Mouse (Mus musculus) C2C12 (cell line): ENCODE measurements around the gene Asb8. TPM values are rescaled to one million over a fixed set of nuclear protein-coding genes. Genes with fewer than 3 reads are reported as not detected.

Experiments
- H3K27me3 ChIP-seq: one replicate; pipeline ENCODE4 v1.6.1; 2011; ENCODE audit not compliant: control insufficient read depth, insufficient read depth, insufficient read length
- H3K36me3 ChIP-seq: one replicate; pipeline ENCODE4 v1.6.1; 2011; ENCODE audit not compliant: control insufficient read depth, insufficient read depth
- H3K4me3 ChIP-seq: one replicate; pipeline ENCODE4 v1.5.1; 2011; ENCODE audit warnings: mild to moderate bottlenecking, control low read depth; ENCODE audit not compliant: poor library complexity, insufficient read depth, severe bottlenecking
- H3K79me2 ChIP-seq: one replicate; pipeline ENCODE4 v1.6.1; 2011; ENCODE audit not compliant: control insufficient read depth, insufficient read depth
- H3K79me3 ChIP-seq: one replicate; pipeline ENCODE4 v1.6.1; 2011; ENCODE audit warnings: low read depth, control low read depth
- H3ac ChIP-seq: one replicate; pipeline ENCODE3; 2011; ENCODE audit warnings: low read depth; ENCODE audit not compliant: control insufficient read depth, insufficient read length
- CEBPB ChIP-seq: IDR thresholded peaks from one replicate; pipeline ENCODE4 v1.6.1; 2011; ENCODE audit warnings: low read depth, mild to moderate bottlenecking, control low read depth, moderate library complexity
- CTCF ChIP-seq: IDR thresholded peaks from one replicate; pipeline ENCODE4 v1.5.1; 2011; ENCODE audit not compliant: control insufficient read depth, insufficient read depth, insufficient read length
- FOSL1 ChIP-seq: IDR thresholded peaks from one replicate; pipeline ENCODE4 v1.8.0; 2011; ENCODE audit warnings: mild to moderate bottlenecking, low read length; ENCODE audit not compliant: poor library complexity, insufficient read depth, severe bottlenecking
- MAX ChIP-seq: IDR thresholded peaks from one replicate; pipeline ENCODE4 v1.6.1; 2011; ENCODE audit warnings: mild to moderate bottlenecking, control low read depth
- MYOD1 ChIP-seq: IDR thresholded peaks from one replicate; pipeline ENCODE4 v1.6.1; 2011; ENCODE audit warnings: low read depth; ENCODE audit not compliant: control insufficient read depth, insufficient read length
- MYOG ChIP-seq: IDR thresholded peaks from one replicate; pipeline ENCODE4 v1.6.1; 2011; ENCODE audit not compliant: control insufficient read depth, insufficient read length; ENCODE audit errors: extremely low read depth
- USF1 ChIP-seq: IDR thresholded peaks from one replicate; pipeline ENCODE4 v1.6.1; 2011; ENCODE audit warnings: low read depth, mild to moderate bottlenecking, control low read depth, moderate library complexity
- long read RNA-seq, 2 experiments: library from polyadenylated mRNA; unstranded; transcript quantifications; one replicate each; pipeline ENCODE4 v2.0.0; 2019 to 2020
- polyA plus RNA-seq: library from polyadenylated mRNA; unstranded; fragments of >200 nt; fragmentation: generic; extraction: Trizol; gene quantifications from one replicate; pipeline ENCODE4 v1.2.1, GENCODE M21; 2012; ENCODE audit warnings: missing spikeins

Gene Asb8
- polyA plus RNA-seq, result 39.0 TPM
- long read RNA-seq, experiment 1, transcript Asb8-202 (4 exons, 1,100 nt), result major isoform, 29 of 59 reads
- long read RNA-seq, experiment 1, transcript Asb8-201 (4 exons, 1,049 nt), result minor isoform, 12 of 59 reads
- long read RNA-seq, experiment 1, partial matches to known transcripts, result 8 of 59 reads
- long read RNA-seq, experiment 1, other reads (novel, unspliced or antisense), result 10 of 59 reads
- long read RNA-seq, experiment 2, transcript Asb8-201 (4 exons, 1,049 nt), result minor isoform, 79 of 316 reads
- long read RNA-seq, experiment 2, transcript Asb8-202 (4 exons, 1,100 nt), result major isoform, 190 of 316 reads
- long read RNA-seq, experiment 2, partial matches to known transcripts, result 22 of 316 reads
- long read RNA-seq, experiment 2, other reads (novel, unspliced or antisense), result 25 of 316 reads

DNA sequence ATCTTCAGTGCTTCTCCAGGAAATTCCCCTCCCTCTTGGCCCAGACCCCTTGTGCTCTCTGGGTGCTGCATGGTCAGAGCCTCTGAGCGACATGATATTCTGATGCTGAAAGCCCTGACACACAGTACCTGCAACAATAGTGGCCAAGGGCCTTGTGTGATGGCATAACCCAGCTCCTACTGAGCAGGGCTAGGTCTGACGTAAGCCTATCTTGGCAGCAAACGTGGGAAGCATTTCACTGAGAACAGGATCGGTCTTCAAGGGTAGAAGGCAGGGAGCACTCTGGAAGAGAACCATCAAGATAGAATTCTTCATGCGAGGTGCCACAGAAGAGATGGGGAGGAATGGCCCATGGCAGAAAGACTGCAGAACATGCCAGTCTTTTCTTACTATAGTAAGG is at the start of gene Asb8:
TSS of gene Asb8 (minus strand) at position 101 of the 400 bp plus-strand sequence.
- no peak for TF ChIP-seq MYOG
- TF ChIP-seq CTCF, result no peak
- no peak for TF ChIP-seq FOSL1
- no peak for TF ChIP-seq MYOD1
- no peak for TF ChIP-seq MAX
- TF ChIP-seq CEBPB, result no peak
- TF ChIP-seq USF1, result no peak
- peaks cover 49% of the 10 kb centered on the region for H3K27me3 ChIP-seq
- H3K79me2 ChIP-seq, result no peaks in the 10 kb centered on the region
- H3K4me3 ChIP-seq, result no peak within 1 kb of the TSS
- H3ac ChIP-seq, result no peak within 1 kb of the TSS
- no peaks in the 10 kb centered on the region for H3K79me3 ChIP-seq
- H3K36me3 ChIP-seq, result no peaks in the 10 kb centered on the region

DNA sequence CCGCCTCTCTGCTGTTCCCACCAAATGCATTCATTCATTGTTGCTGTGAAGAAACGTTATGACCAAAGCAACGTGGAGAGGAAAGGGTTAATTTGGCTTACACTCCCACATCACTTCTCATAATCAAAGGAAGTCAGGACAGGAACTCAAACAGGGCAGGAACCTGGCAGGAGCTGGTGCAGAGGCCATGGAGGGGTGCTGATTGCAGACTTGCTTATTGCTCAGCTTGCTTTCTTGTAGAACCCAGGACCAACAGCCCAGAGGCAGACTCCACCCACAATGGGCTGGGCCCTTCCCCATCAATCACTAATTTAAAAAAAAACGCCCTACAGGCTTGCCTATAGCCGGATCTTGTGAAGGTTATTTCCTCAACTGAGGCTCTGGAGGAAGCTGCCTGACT is 48.7 kb upstream of the Asb8 start:
- no peaks in the 10 kb centered on the region for H3K79me3 ChIP-seq
- H3K27me3 ChIP-seq, result peaks cover 18% of the 10 kb centered on the region
- no peaks in the 10 kb centered on the region for H3K79me2 ChIP-seq
- no peak overlapping the region for H3K4me3 ChIP-seq
- no peaks in the 10 kb centered on the region for H3K36me3 ChIP-seq
- TF ChIP-seq MAX, result no peak
- H3ac ChIP-seq, result no peak overlapping the region

DNA sequence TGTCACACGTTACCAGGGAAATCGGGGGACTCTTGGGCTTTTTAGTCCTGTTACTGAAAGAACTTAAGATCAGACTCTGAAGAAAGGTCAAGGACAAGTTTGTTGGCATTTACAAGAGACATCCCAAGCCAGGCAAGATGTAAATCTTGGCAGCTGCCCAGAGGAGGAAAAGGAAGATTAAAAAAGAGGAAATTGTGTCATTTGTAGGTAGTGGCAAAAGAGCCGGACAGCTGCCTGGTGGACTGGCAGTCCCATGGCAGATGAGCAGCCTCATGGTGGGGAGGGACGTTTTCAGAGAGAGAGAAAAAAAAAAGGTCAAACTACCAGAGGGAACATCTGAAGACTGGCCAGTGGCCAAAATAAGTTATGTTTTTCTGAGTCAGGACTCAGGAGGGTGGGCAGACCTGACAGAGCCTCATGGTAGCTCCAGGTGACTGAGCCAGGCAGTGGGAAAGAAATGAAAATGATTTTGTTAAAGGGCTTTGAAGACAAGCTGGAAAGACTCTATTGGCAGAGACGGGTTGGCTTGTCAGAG is 48.0 kb upstream of the Asb8 start:
- Histone ChIP-seq H3K79me3 (no peaks in the 10 kb centered on the region), H3K4me3 (no peak overlapping the region), H3K36me3 (no peaks in the 10 kb centered on the region), H3K27me3 (peaks cover 25% of the 10 kb centered on the region), H3K79me2 (no peaks in the 10 kb centered on the region), H3ac (no peak overlapping the region)
- TF ChIP-seq CEBPB (no peak), MYOD1 (no peak), FOSL1 (no peak), USF1 (no peak), MYOG (no peak), MAX (no peak), CTCF (no peak)

DNA sequence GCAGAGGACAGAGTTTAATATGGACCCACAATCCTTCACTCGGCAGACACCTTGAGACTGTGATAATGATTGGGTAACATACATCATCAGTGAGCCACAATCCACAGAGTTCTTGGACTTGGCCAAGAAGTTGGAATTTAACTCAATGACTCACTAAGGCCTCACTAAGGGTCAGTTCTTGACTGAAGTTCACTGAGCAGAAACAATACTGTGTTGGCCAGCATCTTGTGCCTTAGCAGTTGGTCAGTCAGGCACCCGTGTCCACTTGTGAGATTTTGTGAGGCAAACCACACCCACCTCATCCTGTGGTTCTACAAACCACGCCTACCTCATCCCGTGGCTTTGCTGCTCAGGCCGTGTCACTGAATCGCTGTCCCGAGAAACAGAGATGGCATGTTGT is 44.3 kb upstream of the Asb8 start:
- no peak overlapping the region for H3ac ChIP-seq
- no peaks in the 10 kb centered on the region for H3K36me3 ChIP-seq
- peaks cover 36% of the 10 kb centered on the region for H3K27me3 ChIP-seq
- no peaks in the 10 kb centered on the region for H3K79me3 ChIP-seq
- no peak for TF ChIP-seq MYOG
- no peak for TF ChIP-seq FOSL1
- TF ChIP-seq MAX, result no peak
- TF ChIP-seq MYOD1, result no peak
- no peak for TF ChIP-seq CEBPB
- no peak for TF ChIP-seq USF1
- no peak for TF ChIP-seq CTCF
- no peak overlapping the region for H3K4me3 ChIP-seq
- no peaks in the 10 kb centered on the region for H3K79me2 ChIP-seq

DNA sequence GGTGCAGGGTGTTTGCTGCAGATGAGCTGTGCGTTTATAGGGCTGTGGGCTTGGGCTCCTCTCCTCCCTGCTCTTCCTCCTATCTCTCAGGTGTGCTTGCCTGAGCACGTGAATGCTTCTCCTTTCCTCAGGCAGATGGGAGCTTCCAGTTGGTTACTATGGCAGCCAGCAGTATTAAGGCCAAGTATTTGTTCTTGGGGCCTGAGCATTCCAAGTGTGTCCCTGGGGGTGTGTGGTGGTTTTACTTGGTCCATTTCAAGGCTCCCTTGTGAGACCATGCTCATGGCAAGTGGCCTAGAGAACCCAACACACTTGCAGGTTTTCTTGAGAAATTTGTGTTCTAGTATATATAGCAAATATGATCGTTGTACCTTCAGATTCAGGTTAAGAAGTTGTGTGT is 30.0 kb upstream of the Asb8 start, which contains the start of gene Olfr288:
TSS of gene Olfr288 (minus strand) at position 101 of the 400 bp plus-strand sequence.
- no peak for TF ChIP-seq CTCF
- TF ChIP-seq MYOD1, result no peak
- no peak for TF ChIP-seq CEBPB
- no peak for TF ChIP-seq MAX
- TF ChIP-seq MYOG, result no peak
- TF ChIP-seq USF1, result no peak
- no peak for TF ChIP-seq FOSL1
- Histone ChIP-seq H3ac (no peak within 1 kb of the TSS), H3K79me2 (no peaks in the 10 kb centered on the region), H3K79me3 (no peaks in the 10 kb centered on the region), H3K36me3 (no peaks in the 10 kb centered on the region), H3K4me3 (no peak within 1 kb of the TSS), H3K27me3 (peaks cover 45% of the 10 kb centered on the region)

DNA sequence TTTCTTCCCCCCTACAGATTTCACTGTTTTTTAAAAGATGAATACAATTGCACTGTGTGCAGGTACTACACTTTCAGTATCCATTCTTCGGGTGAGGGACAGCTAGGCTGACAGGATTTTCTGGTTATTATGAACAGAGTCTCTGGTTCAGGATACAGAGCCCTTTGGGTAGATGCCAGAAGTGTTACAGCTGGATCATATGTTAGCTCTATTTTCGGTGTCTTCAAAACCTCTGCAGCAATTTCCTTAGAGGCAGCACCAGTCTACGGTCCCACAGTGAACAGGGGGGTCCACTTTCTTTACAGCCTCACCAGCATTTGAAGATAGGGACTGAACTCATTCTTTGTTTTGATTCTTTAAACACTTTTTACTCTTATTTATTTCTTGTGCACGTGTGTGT is 19.0 kb upstream of the Asb8 start:
- Histone ChIP-seq H3K36me3 (no peaks in the 10 kb centered on the region), H3ac (no peak overlapping the region), H3K79me3 (no peaks in the 10 kb centered on the region), H3K27me3 (no peaks in the 10 kb centered on the region), H3K79me2 (no peaks in the 10 kb centered on the region), H3K4me3 (no peak overlapping the region)
- TF ChIP-seq MYOD1, result no peak
